Mouse (Mus musculus) cortical plate, adult 2 months (tissue): ENCODE measurements at regions not wholly inside any gene's neighbourhood (a gene's known extent, or its start where the extent isn't known, plus 50 kb on each side); places are given as distances from the start of the nearest gene placed in this dataset.
A peak's percentile ranks its signal among the peaks of the same experiment; 100 is the strongest.

ENCODE experiments used
- H3K27ac ChIP-seq: fragments of 200-500 bp; 2 replicates; pipeline ENCODE4 v1.5.1; 2012; ENCODE audit warnings: low read length, control low read depth, inconsistent platforms; ENCODE audit not compliant: insufficient read depth
- H3K4me1 ChIP-seq: fragments of 200-500 bp; 2 replicates; pipeline ENCODE4 v1.6.1; 2011; ENCODE audit warnings: low read length; ENCODE audit not compliant: control insufficient read depth, insufficient read depth
- H3K4me3 ChIP-seq: fragments of 200-500 bp; 2 replicates; pipeline ENCODE4 v1.5.1; 2011; ENCODE audit warnings: mild to moderate bottlenecking, low read length, control low read depth; ENCODE audit not compliant: insufficient read depth
- CTCF ChIP-seq: fragments of 200-500 bp; IDR thresholded peaks from 2 replicates; pipeline ENCODE4 v1.5.1; 2011; ENCODE audit warnings: mild to moderate bottlenecking, control low read depth, low read length; ENCODE audit not compliant: insufficient read depth; ENCODE audit errors: extremely low read depth
- POLR2A ChIP-seq: fragments of 200-500 bp; IDR thresholded peaks from 2 replicates; pipeline ENCODE4 v1.6.1; 2011; ENCODE audit warnings: mild to moderate bottlenecking, low read length, control low read depth; ENCODE audit not compliant: insufficient read depth; ENCODE audit errors: extremely low read depth

DNA sequence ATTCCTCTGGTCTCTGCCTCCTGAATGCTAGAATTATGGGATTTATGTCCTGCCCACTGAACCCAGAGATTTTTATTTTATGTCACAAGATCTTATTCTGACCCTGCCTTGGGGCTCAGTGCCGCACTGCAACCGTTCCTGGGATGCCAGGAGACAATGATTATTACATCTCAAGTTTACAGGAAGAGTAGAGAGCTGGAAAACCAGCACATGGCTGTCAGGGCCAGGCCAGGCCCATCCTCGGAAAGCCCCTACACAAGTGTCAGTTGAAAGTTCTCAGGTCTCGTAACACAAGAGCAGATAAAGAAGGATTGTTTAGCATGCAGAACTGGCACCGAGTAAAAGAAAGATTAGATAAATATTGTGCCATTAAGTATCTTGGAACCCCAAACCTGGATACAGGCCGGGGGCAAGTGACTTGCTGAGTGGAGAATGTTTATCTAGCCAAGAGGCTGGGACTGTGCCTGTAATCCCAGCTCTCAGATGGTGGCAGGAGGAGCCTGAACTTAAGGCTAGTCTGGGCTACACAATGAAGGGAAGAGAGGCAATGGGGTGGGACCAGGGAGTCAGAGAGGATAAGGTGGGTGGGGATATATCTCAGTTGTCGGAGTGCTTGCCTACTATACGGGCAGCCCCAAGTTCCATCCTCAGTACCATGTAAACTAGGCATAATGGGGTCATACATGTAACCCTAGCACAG, 132.3 kb downstream of the Cd24a start:
- H3K27ac ChIP-seq = no peak overlapping the region
- TF ChIP-seq CTCF = no peak
- no peak for TF ChIP-seq POLR2A
- H3K4me3 ChIP-seq = no peak overlapping the region
- no peaks in the 10 kb centered on the region for H3K4me1 ChIP-seq

DNA sequence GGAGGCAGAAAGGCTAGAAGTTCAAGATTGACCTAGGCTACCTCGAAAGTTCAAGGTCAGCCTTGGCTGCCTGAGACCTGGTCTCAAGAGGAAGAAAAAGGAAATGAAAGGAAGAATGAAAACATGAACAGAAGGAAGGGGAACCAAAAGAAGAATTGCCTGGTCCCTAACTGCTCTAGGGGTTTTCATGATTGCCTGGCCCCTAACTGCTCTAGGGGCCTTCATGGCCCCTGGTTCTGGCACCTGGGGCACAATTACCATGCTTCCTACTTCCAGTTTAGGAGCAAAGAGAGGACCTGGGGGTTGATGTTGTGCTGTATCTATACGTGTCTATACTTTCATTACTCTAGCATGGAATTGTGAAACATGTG, 132.8 kb downstream of the Cd24a start:
- no peak overlapping the region for H3K4me3 ChIP-seq
- H3K27ac ChIP-seq = no peak overlapping the region
- H3K4me1 ChIP-seq = no peaks in the 10 kb centered on the region
- no peak for TF ChIP-seq CTCF
- TF ChIP-seq POLR2A = no peak

DNA sequence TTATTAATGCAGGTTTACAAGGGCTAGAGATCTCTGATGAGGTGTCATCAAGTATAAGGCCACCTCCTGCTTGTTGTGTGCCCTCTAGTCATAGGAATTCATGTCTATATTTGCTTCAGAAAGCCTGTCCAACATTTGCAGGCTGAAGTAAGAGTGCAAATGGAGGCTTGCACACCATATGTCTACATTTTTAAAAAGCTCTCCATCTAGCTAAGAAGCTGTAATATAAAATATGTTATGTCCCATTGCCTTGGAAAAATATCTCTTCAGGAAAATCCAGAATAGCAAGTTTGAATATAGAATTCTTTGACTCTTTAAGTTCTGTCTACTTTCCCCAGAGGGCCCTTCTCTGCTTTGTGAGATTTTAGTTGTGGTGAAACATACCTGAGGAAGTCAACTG, 134.6 kb downstream of the Cd24a start:
- H3K4me1 ChIP-seq = no peaks in the 10 kb centered on the region
- 0 out of 2 replicates have a peak overlapping the region, but pooled peaks have one; percentile 25 for H3K27ac ChIP-seq
- TF ChIP-seq POLR2A = no peak
- no peak for TF ChIP-seq CTCF
- H3K4me3 ChIP-seq = no peak overlapping the region

- Histone ChIP-seq H3K4me3 (no peak overlapping the region), H3K27ac (no peak overlapping the region), H3K4me1 (no peaks in the 10 kb centered on the region)
- no peak for TF ChIP-seq POLR2A
- no peak for TF ChIP-seq CTCF
Measured at GRCm38 (mm10) chr10:43718768-43719167, 140.7 kb downstream of the Cd24a start.

DNA sequence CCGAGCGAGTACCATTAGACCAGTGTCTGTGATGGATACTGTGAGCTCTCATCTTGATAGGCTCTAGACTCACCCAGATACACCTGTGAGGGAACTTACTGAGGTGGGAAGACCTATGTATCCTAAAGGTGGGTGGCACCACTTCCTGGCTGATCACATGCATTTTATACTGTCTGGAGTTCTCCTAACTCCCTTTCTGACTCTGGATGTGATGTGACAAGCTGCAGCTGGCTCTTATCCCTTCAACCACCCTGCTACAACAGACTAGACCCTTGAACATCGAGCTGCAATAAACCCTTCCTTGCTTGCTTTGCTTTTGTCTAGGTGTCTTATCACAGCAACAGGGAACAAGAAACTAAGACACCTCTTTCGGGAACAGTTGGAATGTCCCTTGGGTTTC, 143.3 kb downstream of the Cd24a start:
- Histone ChIP-seq H3K4me1 (no peaks in the 10 kb centered on the region), H3K4me3 (no peak overlapping the region), H3K27ac (no peak overlapping the region)
- no peak for TF ChIP-seq POLR2A
- no peak for TF ChIP-seq CTCF

GRCm38 (mm10) chr10:43722164-43722563, 144.1 kb downstream of the Cd24a start:
- no peaks in the 10 kb centered on the region for H3K4me1 ChIP-seq
- H3K4me3 ChIP-seq = no peak overlapping the region
- TF ChIP-seq POLR2A = no peak
- no peak for TF ChIP-seq CTCF

GRCm38 (mm10) chr10:43722711-43723614, 144.9 kb downstream of the Cd24a start:
- TF ChIP-seq CTCF = no peak
- no peak for TF ChIP-seq POLR2A
- H3K4me3 ChIP-seq = no peak overlapping the region
- H3K4me1 ChIP-seq = no peaks in the 10 kb centered on the region
- H3K27ac ChIP-seq = no peak overlapping the region

More at GRCm38 (mm10) chr10:43722164-43722563, 144.1 kb downstream of the Cd24a start:
- no peak overlapping the region for H3K27ac ChIP-seq

GRCm38 (mm10) chr10:43723615-43723937, 145.5 kb downstream of the Cd24a start:
- Histone ChIP-seq H3K4me3 (no peak overlapping the region), H3K27ac (no peak overlapping the region), H3K4me1 (no peaks in the 10 kb centered on the region)
- no peak for TF ChIP-seq CTCF
- TF ChIP-seq POLR2A = no peak

- no peak for TF ChIP-seq CTCF
- no peak overlapping the region for H3K4me3 ChIP-seq
- H3K4me1 ChIP-seq = no peaks in the 10 kb centered on the region
- no peak overlapping the region for H3K27ac ChIP-seq
Measured at GRCm38 (mm10) chr10:43727746-43728145, 149.7 kb downstream of the Cd24a start.

GRCm38 (mm10) chr10:43729184-43729583, 151.1 kb downstream of the Cd24a start:
- H3K4me3 ChIP-seq = no peak overlapping the region
- H3K27ac ChIP-seq = no peak overlapping the region
- no peaks in the 10 kb centered on the region for H3K4me1 ChIP-seq
- TF ChIP-seq CTCF (no peak), POLR2A (no peak)
